Mouse (Mus musculus) left cerebral cortex, postnatal 36 days (tissue): Measurements from ENCODE around the gene Tdp2. TPM values are rescaled to one million over a fixed set of nuclear protein-coding genes. Genes with fewer than 3 reads are reported as not detected.

Experiments
- DNase-seq, 2 experiments: peaks; one replicate each; pipeline ENCODE4 v3.0.0; 2021 to 2022; ENCODE audit warnings: low spot score in 2 of 2, mixed read lengths in 1 of 2
- intact Hi-C: fragments of 180-260 bp; cut with DNase I; formaldehyde crosslinking; loops from one replicate; pipeline ENCODE4 v1.15.1; 2025
- total RNA-seq, 2 experiments: library from RNA; stranded (reverse); gene quantifications; 2 replicates each; pipeline ENCODE4 v1.2.3; 2021

Gene Tdp2
- total RNA-seq, 2 experiments from 2014 or later: 19.0 to 21.6 TPM

DNA sequence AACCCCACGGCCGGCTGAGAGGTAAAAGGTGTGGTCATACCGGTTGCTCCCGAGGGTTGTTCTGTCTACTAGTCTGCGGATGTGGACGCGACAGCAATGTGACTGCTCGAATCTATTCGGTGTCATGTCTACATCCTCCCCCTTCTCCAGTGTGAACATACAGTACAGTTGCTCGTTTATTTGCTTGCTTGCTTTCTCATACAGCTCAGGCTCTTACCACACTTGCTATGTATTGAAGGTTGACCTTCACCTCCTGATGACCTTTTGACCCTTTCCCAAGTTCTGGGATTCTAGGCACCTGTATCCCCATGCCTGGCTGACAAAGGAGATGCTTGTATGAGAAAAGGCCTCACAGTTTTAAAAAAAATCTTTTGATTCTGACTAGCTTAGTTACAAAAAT, 36.3 kb downstream of the Tdp2 start:
- intact Hi-C loops: no loop called here
- DNase-seq: no peak

- intact Hi-C loops: no loop called here
- DNase-seq: no peak
These were observed 36.8 kb downstream of the Tdp2 start for GRCm38 (mm10) chr13:24868233-24868632.

GRCm38 (mm10) chr13:24879359-24880040, 48.0 kb downstream of the Tdp2 start:
- intact Hi-C loops: no loop called here
- no peak for DNase-seq

GRCm38 (mm10) chr13:24880208-24880607, 48.7 kb downstream of the Tdp2 start:
- intact Hi-C loops: no loop called here
- no peak for DNase-seq

DNA sequence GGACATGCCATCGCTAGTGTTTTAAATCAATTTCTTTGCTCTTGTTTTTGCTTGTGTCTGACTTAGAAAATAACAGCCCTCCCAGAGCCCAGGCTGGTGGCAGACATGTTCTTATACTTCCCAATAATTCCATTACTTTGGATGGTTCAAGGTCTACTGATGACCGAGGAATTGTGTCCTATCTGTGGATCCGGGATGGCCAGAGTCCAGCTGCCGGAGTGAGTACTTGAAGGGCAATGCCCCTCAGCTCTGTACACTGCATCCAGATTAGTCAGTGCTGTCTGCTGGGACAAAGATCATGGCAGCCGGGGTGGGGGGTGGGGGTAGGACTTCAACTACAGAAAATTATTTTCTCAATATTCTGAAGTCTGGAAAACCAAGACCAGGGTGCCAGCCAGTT, 49.2 kb downstream of the Tdp2 start:
- no peak for DNase-seq
- intact Hi-C loops: no loop called here

GRCm38 (mm10) chr13:24882411-24882810, 50.9 kb downstream of the Tdp2 start:
- no peak for DNase-seq
- intact Hi-C loops: no loop called here

DNA sequence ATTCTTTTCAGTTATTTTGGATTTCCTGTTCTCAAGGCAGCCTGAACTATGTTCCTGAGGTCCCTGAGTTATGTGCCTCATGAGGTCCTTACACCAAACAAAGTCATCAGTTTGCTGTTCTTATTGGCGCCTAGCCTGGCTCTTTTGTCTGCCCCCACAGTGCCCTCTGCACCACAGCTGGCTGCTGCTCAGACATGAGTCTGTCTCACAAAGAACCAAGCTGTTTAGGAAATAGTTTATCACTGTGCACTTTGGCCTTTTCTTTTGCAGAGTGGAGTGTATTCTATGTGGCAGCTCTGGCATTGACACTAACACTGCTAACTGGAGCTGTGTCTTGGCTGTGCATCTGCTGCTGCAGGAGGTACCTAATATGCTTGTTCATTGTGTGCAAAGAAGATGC, 58.1 kb downstream of the Tdp2 start:
- intact Hi-C loops: no loop called here
- no peak for DNase-seq

Other genes starting within 250 kb of the Tdp2 start
- 10 to 100 TPM; 53.0 to 67.2 TPM for gene Ripor2, start 249.5 kb upstream of the Tdp2 start, total RNA-seq
- not detected for gene Armh2, start 90.4 kb upstream of the Tdp2 start, total RNA-seq
- 1 to 10 TPM; 3.1 to 5.0 TPM for gene Gmnn, start 69.8 kb upstream of the Tdp2 start, total RNA-seq
- 100 to 1,000 TPM; 156 to 161 TPM for gene BC005537, start 30.0 kb upstream of the Tdp2 start, total RNA-seq
- gene Acot13, start 139 bp upstream of the Tdp2 start, total RNA-seq: 10 to 100 TPM; 81.0 to 89.7 TPM
- 10 to 100 TPM; 29.8 to 33.6 TPM for gene D130043K22Rik, start 13.5 kb downstream of the Tdp2 start, total RNA-seq
- gene Aldh5a1, start 106.0 kb downstream of the Tdp2 start, total RNA-seq: 10 to 100 TPM; 55.4 to 57.0 TPM
- gene Gpld1, start 111.5 kb downstream of the Tdp2 start, total RNA-seq: 10 to 100 TPM; 19.0 to 19.2 TPM
- gene Mrs2, start 188.7 kb downstream of the Tdp2 start, total RNA-seq: 10 to 100 TPM; 48.3 to 62.3 TPM
- gene Dcdc2a, start 224.3 kb downstream of the Tdp2 start, total RNA-seq: 1 to 10 TPM; 6.3 TPM